Mouse (Mus musculus): ENCODE data around the gene Ifrd2. TPM values are rescaled to one million over a fixed set of nuclear protein-coding genes. Genes with fewer than 3 reads are reported as not detected.

Gene Ifrd2
- total RNA-seq, 2 experiments from 2014 or later = 36.9 to 40.7 TPM

GRCm38 (mm10) chr9:107593101-107593976, 5.9 kb downstream of the Ifrd2 start:
- intact Hi-C loops (cut with DNase I) = no loop called here
- peak; percentile 70 to 81 for DNase-seq

- no peak for DNase-seq
- intact Hi-C loops (cut with DNase I) = no loop called here
Measured at GRCm38 (mm10) chr9:107594281-107595062, 7.0 kb downstream of the Ifrd2 start.

- peak; percentile 91 for DNase-seq
- intact Hi-C loops (cut with DNase I) = no loop called here
Measured at GRCm38 (mm10) chr9:107596619-107597569, 9.5 kb downstream of the Ifrd2 start.

GRCm38 (mm10) chr9:107598385-107598784, 10.9 kb downstream of the Ifrd2 start:
- DNase-seq = no peak
- intact Hi-C loops (cut with DNase I) = no loop called here

- no peak for DNase-seq
- intact Hi-C loops (cut with DNase I) = no loop called here
Measured at GRCm38 (mm10) chr9:107599433-107599832, 12.0 kb downstream of the Ifrd2 start.

- no peak for DNase-seq
- intact Hi-C loops (cut with DNase I) = loop anchor here (5.0 kb wide), 1 partner anchor 137 kb away; no protein-coding TSS in a partner anchor
Measured at GRCm38 (mm10) chr9:107599842-107600241, 12.4 kb downstream of the Ifrd2 start.

GRCm38 (mm10) chr9:107600745-107601144, 13.3 kb downstream of the Ifrd2 start:
- intact Hi-C loops (cut with DNase I) = loop anchor here (5.0 kb wide), 1 partner anchor 137 kb away; no protein-coding TSS in a partner anchor
- no peak for DNase-seq

GRCm38 (mm10) chr9:107601275-107601674, 13.8 kb downstream of the Ifrd2 start:
- intact Hi-C loops (cut with DNase I) = loop anchor here (5.0 kb wide), 1 partner anchor 136 kb away; no protein-coding TSS in a partner anchor

GRCm38 (mm10) chr9:107602068-107602648, 14.7 kb downstream of the Ifrd2 start:
- peak; percentile 94 to 97 for DNase-seq
- intact Hi-C loops (cut with DNase I) = loop anchor here (1.0 to 5.0 kb wide), 3 partner anchors 42 to 135 kb away; no protein-coding TSS in a partner anchor

More at GRCm38 (mm10) chr9:107601275-107601674, 13.8 kb downstream of the Ifrd2 start:
- DNase-seq = no peak

- intact Hi-C loops (cut with DNase I) = loop anchor here (5.0 kb wide), 1 partner anchor 134 kb away; no protein-coding TSS in a partner anchor
- DNase-seq = no peak
Measured at GRCm38 (mm10) chr9:107603251-107603650, 15.8 kb downstream of the Ifrd2 start.

- intact Hi-C loops (cut with DNase I) = no loop called here
- peak in 1 of 2 experiments; percentile 58 for DNase-seq
Measured at GRCm38 (mm10) chr9:107605041-107605661, 17.7 kb downstream of the Ifrd2 start.

GRCm38 (mm10) chr9:107606591-107606990, 19.1 kb downstream of the Ifrd2 start:
- intact Hi-C loops (cut with DNase I) = no loop called here
- DNase-seq = peak in 1 of 2 experiments; percentile 63

GRCm38 (mm10) chr9:107607036-107607435, 19.6 kb downstream of the Ifrd2 start:
- intact Hi-C loops (cut with DNase I) = no loop called here
- no peak for DNase-seq

- peak in 1 of 2 experiments; percentile 45 for DNase-seq
- intact Hi-C loops (cut with DNase I) = no loop called here
Measured at GRCm38 (mm10) chr9:107607653-107608245, 20.3 kb downstream of the Ifrd2 start.

GRCm38 (mm10) chr9:107608741-107609432, 21.4 kb downstream of the Ifrd2 start, which contains the start of gene Sema3b:
Gene Sema3b (minus strand): TSS chr9:107609229.
- intact Hi-C loops (cut with DNase I) = no loop called here
- DNase-seq = peak in 1 of 2 experiments; percentile 57

GRCm38 (mm10) chr9:107609433-107609830, 22.0 kb downstream of the Ifrd2 start:
- no peak for DNase-seq
- intact Hi-C loops (cut with DNase I) = no loop called here

GRCm38 (mm10) chr9:107611456-107612190, 24.2 kb downstream of the Ifrd2 start:
- intact Hi-C loops (cut with DNase I) = loop anchor here (2.0 kb wide), 1 partner anchor 21 kb away; no protein-coding TSS in a partner anchor
- DNase-seq = peak in 1 of 2 experiments; percentile 62
